Mouse (Mus musculus) limb, embryonic 14.5 days (tissue): ENCODE measurements around the gene Rbfox3. TPM values are rescaled to one million over a fixed set of nuclear protein-coding genes. Genes with fewer than 3 reads are reported as not detected.

Source experiments
- ATAC-seq: fragments of 200-750 bp; cut with Nextera tagmentation; 2 replicates; pipeline ENCODE4 v1.8.0; 2017; ENCODE audit warnings: low read depth, moderate number of reproducible peaks, moderate TSS enrichment; ENCODE audit not compliant: low FRiP score
- DNase-seq: peaks from one replicate; pipeline ENCODE4 v3.0.0-alpha.2; 2015; ENCODE audit warnings: low spot score
- H3K27ac ChIP-seq: fragments of 300-500 bp; sonication (generic); replicated peaks from 2 replicates; pipeline ENCODE4 v1.5.1; 2014; ENCODE audit warnings: low read depth, mild to moderate bottlenecking, low read length, moderate library complexity, mixed read lengths
- H3K27me3 ChIP-seq: fragments of 300-500 bp; sonication (generic); 2 replicates; pipeline ENCODE4 v1.6.1; 2014; ENCODE audit warnings: low read length, mixed read lengths; ENCODE audit not compliant: control insufficient read depth, insufficient read depth
- H3K36me3 ChIP-seq: fragments of 300-500 bp; sonication (generic); 2 replicates; pipeline ENCODE4 v1.6.1; 2014; ENCODE audit warnings: mild to moderate bottlenecking, low read length, moderate library complexity, mixed read lengths; ENCODE audit not compliant: control insufficient read depth, insufficient read depth
- H3K4me1 ChIP-seq: fragments of 300-500 bp; sonication (generic); 2 replicates; pipeline ENCODE4 v1.6.1; 2014; ENCODE audit warnings: antibody characterized with exemption, low read length, mixed read lengths; ENCODE audit not compliant: control insufficient read depth, insufficient read depth
- H3K4me2 ChIP-seq: fragments of 300-500 bp; sonication (generic); replicated peaks from 2 replicates; pipeline ENCODE4 v1.6.1; 2014; ENCODE audit warnings: low read depth, mild to moderate bottlenecking, low read length, moderate library complexity; ENCODE audit not compliant: severe bottlenecking
- H3K4me3 ChIP-seq: fragments of 300-500 bp; sonication (generic); replicated peaks from 2 replicates; pipeline ENCODE4 v1.5.1; 2014; ENCODE audit warnings: low read length
- H3K9ac ChIP-seq: fragments of 300-500 bp; sonication (generic); 2 replicates; pipeline ENCODE4 v1.6.1; 2014; ENCODE audit warnings: mild to moderate bottlenecking, low read depth, low read length, moderate library complexity; ENCODE audit not compliant: severe bottlenecking
- H3K9me3 ChIP-seq: fragments of 300-500 bp; sonication (generic); 2 replicates; pipeline ENCODE4 v1.6.1; 2016; ENCODE audit warnings: low read length; ENCODE audit not compliant: control insufficient read depth
- POLR2A ChIP-seq: fragments of 200-500 bp; IDR thresholded peaks from 2 replicates; pipeline ENCODE4 v1.8.0; 2012; ENCODE audit warnings: inconsistent platforms, mild to moderate bottlenecking, moderate library complexity, borderline replicate concordance; ENCODE audit not compliant: insufficient read depth, insufficient read length; ENCODE audit errors: extremely low read depth
- WGBS: fragments of 180-500 bp; shearing (Covaris S2); extraction: QIAGEN DNeasy Blood & Tissue Kit; methylation state at CpG from one replicate; pipeline ENCODE4 v1.1.7; 2014; 5-methylcytosine and 5-hydroxymethylcytosine counted together
- polyA plus RNA-seq, 2 experiments: library from polyadenylated mRNA; depleted of rRNA in 1 of 2; stranded (reverse) in 1 of 2; unstranded in 1 of 2; fragments of >200 nt; fragmentation: Nextera tagmentation in 1 of 2; extraction: Ambion mirVana in 1 of 2; gene quantifications; 2 replicates each; pipeline versions ENCODE4 v1.2.1 to v1.2.3; 2012 to 2014

The Rbfox3 gene
- polyA plus RNA-seq, 2 experiments: 0.43 to 0.44 TPM

DNA sequence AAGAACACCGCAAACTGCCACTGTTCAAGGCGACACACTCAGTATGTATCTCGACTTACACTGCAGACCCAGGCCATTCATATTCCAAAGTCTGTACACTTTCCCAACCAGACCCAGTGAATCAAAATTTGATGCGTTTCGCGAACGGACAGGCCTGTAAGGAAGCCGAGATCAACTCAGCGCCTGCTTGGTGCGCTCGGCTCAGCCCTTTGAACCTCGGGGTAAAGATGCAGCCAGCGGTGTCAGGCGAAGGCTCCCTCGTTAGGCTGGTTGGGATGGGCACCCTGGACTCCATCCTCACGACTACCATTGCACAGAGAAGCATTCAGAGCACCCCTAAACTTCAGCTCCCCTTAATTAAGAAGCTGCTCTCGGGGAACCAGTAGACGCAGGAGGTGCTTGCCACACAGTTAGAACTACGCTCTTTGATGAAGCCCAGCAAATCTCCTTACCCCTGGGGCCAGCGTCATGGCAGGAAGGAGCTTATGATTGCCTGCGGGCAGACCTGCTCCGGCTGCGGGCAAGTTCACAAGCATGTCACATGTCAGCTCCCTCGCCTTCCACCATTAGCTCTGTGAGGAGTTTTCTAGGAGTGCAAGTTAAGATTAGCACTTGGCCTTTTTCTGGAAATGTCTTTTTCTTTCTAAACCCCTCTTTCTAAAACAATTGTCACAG lies 231.5 kb downstream of the Rbfox3 start:
- no peaks in the 10 kb centered on the region; the same call in 1 of the 2 replicates for H3K4me1 ChIP-seq
- ATAC-seq: no peak
- no peak overlapping the region for H3K27ac ChIP-seq
- H3K4me3 ChIP-seq: no peak overlapping the region
- H3K9ac ChIP-seq: no peak overlapping the region
- H3K36me3 ChIP-seq: no peaks in the 10 kb centered on the region
- no peak for TF ChIP-seq POLR2A
- no peak overlapping the region for H3K4me2 ChIP-seq
- peaks cover 19% of the 10 kb centered on the region for H3K27me3 ChIP-seq
- no peak for DNase-seq
- no peaks in the 10 kb centered on the region for H3K9me3 ChIP-seq
- 54% methylated on average over 24 of the region's 24 CpGs for WGBS

DNA sequence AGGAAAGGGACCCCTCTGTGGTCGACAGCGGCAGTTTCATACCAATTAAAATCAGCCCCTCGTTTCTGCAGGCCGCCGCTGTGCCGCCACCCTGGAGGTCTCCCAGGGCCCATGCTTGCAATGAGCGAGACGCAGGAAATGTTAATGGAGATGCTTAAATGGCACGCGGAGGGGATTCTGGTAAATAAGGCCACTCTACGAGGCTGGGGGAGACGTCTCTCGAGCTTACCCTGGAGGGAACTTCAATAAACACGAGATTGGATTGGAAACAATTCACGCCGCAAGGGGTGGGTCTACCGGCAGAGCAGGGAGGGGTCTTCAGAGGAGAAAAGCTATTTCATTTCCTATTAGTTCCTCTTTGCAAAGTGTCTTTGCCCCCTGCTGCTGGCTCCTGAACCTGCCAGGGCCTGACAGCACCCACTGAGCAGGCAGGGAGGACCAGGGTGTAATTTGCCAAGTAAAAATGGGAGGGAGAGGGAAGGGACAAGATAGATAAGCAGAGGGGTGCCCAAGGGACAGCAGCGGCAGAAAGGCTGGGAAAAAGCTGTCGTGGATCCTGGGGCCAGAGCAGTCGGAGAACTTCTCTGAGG lies 232.8 kb downstream of the Rbfox3 start:
- H3K27ac ChIP-seq: no peak overlapping the region
- H3K9me3 ChIP-seq: no peaks in the 10 kb centered on the region
- H3K4me1 ChIP-seq: no peaks in the 10 kb centered on the region; the same call in 1 of the 2 replicates
- DNase-seq (no peak), ATAC-seq (no peak)
- no peaks in the 10 kb centered on the region for H3K36me3 ChIP-seq
- H3K9ac ChIP-seq: no peak overlapping the region
- H3K27me3 ChIP-seq: peaks cover 16% of the 10 kb centered on the region; the same call in 1 of the 2 replicates
- no peak overlapping the region for H3K4me3 ChIP-seq
- TF ChIP-seq POLR2A: no peak
- 18% methylated on average over 20 of the region's 20 CpGs for WGBS
- no peak overlapping the region for H3K4me2 ChIP-seq

DNA sequence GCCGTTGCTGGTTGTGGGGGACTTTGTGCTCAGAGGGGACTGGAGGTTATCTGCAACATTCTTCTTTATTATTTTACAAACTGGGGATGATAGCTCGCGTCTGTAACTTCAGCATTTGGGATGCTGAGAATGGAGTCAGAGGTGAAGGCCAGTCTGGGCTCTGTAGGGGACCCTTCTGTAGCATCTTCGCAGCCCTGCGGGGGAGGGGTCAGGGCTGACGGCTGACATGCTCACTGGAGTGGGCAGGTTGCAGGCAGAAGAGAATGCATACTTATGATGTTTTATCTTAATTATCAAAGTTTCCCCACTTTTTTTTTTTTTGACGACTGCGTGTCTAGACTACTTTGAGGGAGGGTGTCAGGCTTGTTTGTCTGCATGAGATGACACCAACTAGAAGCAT lies 234.1 kb downstream of the Rbfox3 start:
- ATAC-seq: no peak
- TF ChIP-seq POLR2A: no peak
- DNase-seq: no peak
- no peaks in the 10 kb centered on the region for H3K36me3 ChIP-seq
- no peak overlapping the region for H3K27ac ChIP-seq
- WGBS: 63% methylated on average over 8 of the region's 8 CpGs
- H3K4me2 ChIP-seq: no peak overlapping the region
- no peak overlapping the region for H3K9ac ChIP-seq
- H3K9me3 ChIP-seq: no peaks in the 10 kb centered on the region
- H3K27me3 ChIP-seq: peaks cover 16% of the 10 kb centered on the region; the same call in 1 of the 2 replicates
- no peaks in the 10 kb centered on the region; the same call in 1 of the 2 replicates for H3K4me1 ChIP-seq
- no peak overlapping the region for H3K4me3 ChIP-seq

DNA sequence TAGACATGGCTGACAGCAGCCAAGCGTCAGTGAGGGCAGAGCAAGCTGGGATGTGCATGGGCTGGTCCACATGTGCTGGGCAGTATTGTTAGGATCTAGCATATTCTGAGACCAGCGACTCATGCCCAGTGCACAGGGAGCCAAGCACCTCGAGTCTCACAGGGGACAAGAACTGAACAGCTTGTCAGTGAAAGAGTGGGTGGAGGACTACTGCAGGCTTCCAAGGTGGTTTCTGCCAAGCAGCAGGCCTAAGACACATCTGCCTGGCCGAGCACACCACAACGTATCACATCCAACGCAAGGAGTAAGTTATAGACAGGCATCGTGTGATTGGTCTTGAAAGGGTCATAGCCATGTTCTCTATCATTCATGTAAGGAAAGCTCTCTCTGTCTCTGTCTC lies 235.0 kb downstream of the Rbfox3 start:
- TF ChIP-seq POLR2A: no peak
- WGBS: 80% methylated on average over 7 of the region's 7 CpGs
- Histone ChIP-seq H3K9me3 (no peaks in the 10 kb centered on the region), H3K4me2 (no peak overlapping the region), H3K27ac (no peak overlapping the region), H3K4me1 (no peaks in the 10 kb centered on the region; the same call in 1 of the 2 replicates), H3K9ac (no peak overlapping the region), H3K4me3 (no peak overlapping the region), H3K36me3 (no peaks in the 10 kb centered on the region), H3K27me3 (peaks cover 16% of the 10 kb centered on the region; the same call in 1 of the 2 replicates)
- DNase-seq (no peak), ATAC-seq (no peak)

DNA sequence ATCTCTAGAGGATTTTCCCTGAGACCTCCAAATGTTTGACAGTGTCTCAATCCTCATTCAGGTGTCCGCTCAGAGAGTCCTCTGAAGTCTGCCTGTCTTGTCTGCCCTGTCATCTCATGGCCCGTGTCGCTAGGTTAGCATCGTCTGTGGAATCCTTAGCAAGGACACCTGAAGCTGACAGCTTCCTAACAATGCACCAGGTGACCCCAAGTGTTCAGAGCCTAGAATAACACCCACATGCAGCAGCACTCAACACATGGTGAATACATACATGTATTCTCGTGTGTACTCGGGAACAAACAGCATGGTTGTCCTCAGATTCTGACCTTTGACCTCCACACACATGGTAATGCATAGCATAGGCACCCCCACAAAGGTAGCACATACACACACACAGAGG lies 239.4 kb downstream of the Rbfox3 start:
- H3K36me3 ChIP-seq: no peaks in the 10 kb centered on the region
- H3K9ac ChIP-seq: no peak overlapping the region
- no peak for ATAC-seq
- no peak overlapping the region for H3K27ac ChIP-seq
- H3K9me3 ChIP-seq: no peaks in the 10 kb centered on the region
- no peak for TF ChIP-seq POLR2A
- H3K4me3 ChIP-seq: no peak overlapping the region
- DNase-seq: no peak
- no peaks in the 10 kb centered on the region for H3K4me1 ChIP-seq
- H3K4me2 ChIP-seq: no peak overlapping the region
- no peaks in the 10 kb centered on the region for H3K27me3 ChIP-seq
- 82% methylated on average over 6 of the region's 6 CpGs for WGBS

DNA sequence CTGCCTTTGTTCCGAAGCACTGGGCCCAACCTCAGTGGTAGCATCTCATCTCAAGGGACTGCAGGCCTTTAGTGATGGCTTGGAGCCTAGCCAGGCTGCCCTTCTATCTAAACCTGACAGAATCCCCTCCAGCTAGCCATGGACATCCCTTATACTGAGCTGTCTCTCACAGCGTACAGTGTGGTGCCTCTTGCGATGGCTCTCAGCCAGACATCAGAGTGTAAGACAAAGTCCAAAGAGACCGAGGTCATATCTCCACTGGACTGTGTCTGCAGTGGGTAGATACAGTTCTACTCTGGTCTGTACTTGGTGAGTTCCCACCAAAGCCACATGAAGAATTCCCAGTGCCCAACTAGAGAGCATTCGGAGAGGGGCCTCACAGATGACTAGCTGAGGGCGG lies 240.2 kb downstream of the Rbfox3 start:
- DNase-seq (no peak), ATAC-seq (no peak)
- Histone ChIP-seq H3K27ac (no peak overlapping the region), H3K9ac (no peak overlapping the region), H3K4me2 (no peak overlapping the region), H3K4me3 (no peak overlapping the region), H3K4me1 (no peaks in the 10 kb centered on the region), H3K27me3 (no peaks in the 10 kb centered on the region), H3K9me3 (no peaks in the 10 kb centered on the region), H3K36me3 (no peaks in the 10 kb centered on the region)
- 94% methylated on average over 6 of the region's 6 CpGs for WGBS
- TF ChIP-seq POLR2A: no peak
